31 mouse cellular contexts compared by ENCODE assay signal in the genomic region with DNA sequence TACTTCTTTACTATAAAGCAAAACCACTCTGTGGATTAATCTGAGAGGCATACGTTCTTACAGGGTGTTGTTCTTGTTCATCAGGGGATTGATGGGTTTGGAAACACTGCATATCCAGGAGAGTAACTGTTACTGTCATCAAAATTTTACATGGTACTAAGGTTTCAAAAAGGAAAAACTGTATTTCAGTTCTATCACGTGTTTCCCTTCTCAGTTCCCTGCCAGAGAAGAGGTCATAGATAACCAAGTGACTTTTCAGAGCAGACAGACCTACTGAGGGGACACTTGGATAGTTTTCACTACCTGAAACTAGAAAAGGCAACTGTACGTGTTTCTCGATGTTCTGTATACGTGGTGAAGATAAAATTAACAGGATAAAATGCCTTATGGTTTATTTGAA.
"Had no signal": no experiment of that assay in that cellular context is flagged by ENCODE, and none has a peak within 500 bp of the region (broad histone marks: within the 10 kb centered on the region; RNA-seq: fewer than 3 reads in every experiment).

No protein-coding gene starts in this region.

- H3K4me3 ChIP-seq: heart, embryonic 12.5 days; heart, embryonic 13.5 days; heart, embryonic 15.5 days; hindbrain, embryonic 10.5 days; hindbrain, embryonic 12.5 days; hindbrain, embryonic 13.5 days; hindbrain, embryonic 15.5 days; intestine, embryonic 15.5 days; kidney, embryonic 15.5 days; layer of hippocampus, adult 2 months; left cerebral cortex, adult 2 months had no signal

- H3K4me1 ChIP-seq: heart, embryonic 12.5 days; heart, embryonic 15.5 days; hindbrain, embryonic 10.5 days; hindbrain, embryonic 12.5 days; hindbrain, embryonic 13.5 days; hindbrain, embryonic 15.5 days; intestine, embryonic 15.5 days; kidney, embryonic 15.5 days had no signal

- H3K36me3 ChIP-seq: heart, embryonic 12.5 days; heart, embryonic 13.5 days; heart, embryonic 15.5 days; hindbrain, embryonic 10.5 days; hindbrain, embryonic 12.5 days; hindbrain, embryonic 13.5 days; hindbrain, embryonic 15.5 days; intestine, embryonic 15.5 days; kidney, embryonic 15.5 days had no signal

- H3K4me2 ChIP-seq: heart, embryonic 11.5 days; heart, embryonic 12.5 days; heart, embryonic 13.5 days; heart, embryonic 15.5 days; hindbrain, embryonic 12.5 days; hindbrain, embryonic 13.5 days; hindbrain, embryonic 14.5 days; hindbrain, embryonic 15.5 days; intestine, embryonic 15.5 days; kidney, embryonic 15.5 days had no signal

- H3K27ac ChIP-seq: heart, embryonic 13.5 days; heart, embryonic 15.5 days; hindbrain, embryonic 10.5 days; hindbrain, embryonic 12.5 days; hindbrain, embryonic 13.5 days; hindbrain, embryonic 14.5 days; hindbrain, embryonic 15.5 days; hindbrain, postnatal 0 days; intestine, embryonic 15.5 days; kidney, embryonic 15.5 days; kidney, postnatal 0 days; layer of hippocampus, adult 2 months; left cerebral cortex, adult 2 months had no signal

- H3K9ac ChIP-seq: heart, embryonic 12.5 days; heart, embryonic 13.5 days; heart, embryonic 15.5 days; hindbrain, embryonic 12.5 days; hindbrain, embryonic 13.5 days; hindbrain, embryonic 14.5 days; hindbrain, embryonic 15.5 days; intestine, embryonic 15.5 days; kidney, embryonic 15.5 days had no signal

- H3K9me3 ChIP-seq: heart, embryonic 12.5 days; heart, embryonic 13.5 days; heart, embryonic 15.5 days; hindbrain, embryonic 10.5 days; hindbrain, embryonic 12.5 days; hindbrain, embryonic 13.5 days; hindbrain, embryonic 15.5 days; intestine, embryonic 15.5 days; kidney, embryonic 15.5 days had no signal

- DNase-seq: heart, postnatal 10 days; heart, postnatal 14 days; heart, postnatal 36 days; heart, postnatal 4 days; kidney, adult 11 months; kidney, adult 18-20 months; kidney, adult 2 months; kidney, adult 8-10 months; kidney, adult 9 months; kidney, postnatal 10 days; kidney, postnatal 14 days; kidney, postnatal 25 days; kidney, postnatal 36 days; kidney, postnatal 4 days; layer of hippocampus, adult 9-11 months; layer of hippocampus, postnatal 36 days had no signal

- H3K27me3 ChIP-seq: heart, embryonic 12.5 days; heart, embryonic 13.5 days; heart, embryonic 15.5 days; hindbrain, embryonic 12.5 days; hindbrain, embryonic 13.5 days; hindbrain, embryonic 15.5 days; intestine, embryonic 15.5 days; kidney, embryonic 15.5 days had no signal
